Mouse (Mus musculus) megakaryocyte, embryonic 14.5 days (primary cell): ENCODE data around the gene Ampd1. TPM values are rescaled to one million over a fixed set of nuclear protein-coding genes. Genes with fewer than 3 reads are reported as not detected.
A peak's percentile ranks its signal among the peaks of the same experiment; 100 is the strongest.
"Not testable (repeated sequence)": the region's sequence is repeated elsewhere in the genome, so short reads cannot be mapped to it uniquely, and the experiment has no call there.

ENCODE experiments used
- H3K27me3 ChIP-seq: replicated peaks from 2 replicates; pipeline ENCODE3; 2012; ENCODE audit warnings: inconsistent platforms
- H3K36me3 ChIP-seq: replicated peaks from 2 replicates; pipeline ENCODE3; 2012; ENCODE audit warnings: low read length, inconsistent platforms, mixed read lengths
- H3K4me1 ChIP-seq: 2 replicates; pipeline ENCODE4 v1.6.1; 2012; ENCODE audit warnings: inconsistent platforms
- H3K4me3 ChIP-seq: replicated peaks from 2 replicates; pipeline ENCODE3; 2012; ENCODE audit warnings: moderate library complexity, mild to moderate bottlenecking, inconsistent platforms
- H3K9me3 ChIP-seq: 2 replicates; pipeline ENCODE4 v1.6.1; 2012; ENCODE audit warnings: inconsistent platforms
- FLI1 ChIP-seq: IDR thresholded peaks from 2 replicates; pipeline ENCODE4 v1.6.1; 2012; ENCODE audit warnings: low read length, inconsistent platforms, mixed read lengths
- GATA1 ChIP-seq: IDR thresholded peaks from 3 replicates; pipeline ENCODE4 v1.6.1; 2012; ENCODE audit warnings: mixed read lengths, low read length, inconsistent platforms, borderline replicate concordance
- polyA plus RNA-seq: library from polyadenylated mRNA; stranded (reverse); fragments of >175 nt; gene quantifications from 2 replicates; pipeline ENCODE4 v1.2.3, GENCODE M21; 2012; ENCODE audit warnings: low replicate concordance; ENCODE audit not compliant: insufficient read depth

Ampd1 gene
- polyA plus RNA-seq, 1 experiment = not detected

DNA sequence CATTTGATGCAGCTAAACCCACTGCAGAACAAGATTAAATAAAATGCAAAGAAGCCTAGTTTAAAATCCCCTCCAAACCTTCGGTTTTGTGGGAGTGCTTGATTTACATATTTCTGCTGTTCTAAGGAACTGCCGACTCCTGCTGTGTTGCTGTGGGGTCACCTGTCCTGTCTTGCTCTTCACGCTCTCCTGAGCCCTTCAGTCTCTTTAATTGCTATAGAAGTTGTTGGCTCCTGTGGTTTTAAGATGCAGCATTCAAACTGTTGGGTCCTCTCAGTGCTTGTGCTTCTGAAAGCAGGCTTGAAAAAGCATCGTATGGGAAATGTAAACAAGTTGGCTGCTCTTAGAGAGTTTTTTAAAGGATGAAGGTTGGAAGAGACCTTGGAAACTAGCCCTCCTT is 54.4 kb downstream of the Ampd1 start:
- TF ChIP-seq GATA1 (no peak), FLI1 (no peak)
- no peaks in the 10 kb centered on the region for H3K27me3 ChIP-seq
- H3K36me3 ChIP-seq = peaks cover 58% of the 10 kb centered on the region
- no peaks in the 10 kb centered on the region for H3K9me3 ChIP-seq
- peaks cover 97% of the 10 kb centered on the region for H3K4me1 ChIP-seq
- H3K4me3 ChIP-seq = no peak overlapping the region

DNA sequence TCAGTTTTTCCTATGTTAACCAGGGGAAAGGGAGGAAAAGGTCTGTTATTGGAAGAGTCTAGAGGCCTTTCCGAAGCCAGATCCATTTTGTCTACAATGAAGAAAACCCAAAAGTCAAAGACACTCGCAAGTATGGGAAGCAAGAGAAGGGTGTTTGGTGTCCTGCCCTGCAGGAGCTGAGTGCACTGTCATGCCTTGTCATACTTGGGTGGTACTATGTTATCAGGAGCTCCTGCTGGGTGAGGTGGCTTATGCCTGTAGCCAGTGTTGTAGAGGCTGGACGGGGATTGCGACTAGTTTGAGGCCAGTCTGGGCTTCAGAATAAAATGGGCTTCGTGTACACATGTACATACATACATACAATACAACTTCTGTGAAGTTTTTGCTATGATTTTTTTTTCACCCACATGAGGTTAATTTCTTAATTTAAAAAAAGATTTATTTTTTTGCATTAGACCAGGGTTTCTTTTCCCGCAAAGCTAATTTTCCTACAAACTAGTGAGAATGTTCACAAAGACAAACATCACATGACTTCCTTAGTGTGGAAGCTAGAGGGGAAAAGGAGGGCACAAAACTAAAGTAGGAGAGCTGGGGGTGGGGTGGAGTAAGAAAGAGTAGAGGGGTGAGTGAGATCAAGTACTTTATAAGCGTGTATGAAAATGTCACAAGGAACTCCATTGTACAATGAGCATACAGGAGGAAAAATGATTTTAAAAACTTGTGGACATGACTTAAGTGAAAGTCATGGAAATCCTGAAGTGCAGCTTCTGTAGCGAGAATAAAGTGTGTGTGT is 55.7 kb downstream of the Ampd1 start:
- peaks cover 63% of the 10 kb centered on the region for H3K36me3 ChIP-seq
- peak overlapping the region; percentile 89 for H3K4me3 ChIP-seq
- TF ChIP-seq GATA1 (peak; percentile 69; the same call in 1 of the 3 replicates), FLI1 (no peak)
- H3K27me3 ChIP-seq = no peaks in the 10 kb centered on the region
- peaks cover 90% of the 10 kb centered on the region for H3K4me1 ChIP-seq
- H3K9me3 ChIP-seq = no peaks in the 10 kb centered on the region

- Histone ChIP-seq H3K36me3 (peaks cover 60% of the 10 kb centered on the region), H3K9me3 (no peaks in the 10 kb centered on the region), H3K4me3 (peak overlapping the region; percentile 89), H3K27me3 (no peaks in the 10 kb centered on the region), H3K4me1 (peaks cover 83% of the 10 kb centered on the region)
- TF ChIP-seq GATA1 (peak; percentile 93), FLI1 (peak; percentile 83)
Measured at GRCm38 (mm10) chr3:103130236-103130751, 56.5 kb downstream of the Ampd1 start.

DNA sequence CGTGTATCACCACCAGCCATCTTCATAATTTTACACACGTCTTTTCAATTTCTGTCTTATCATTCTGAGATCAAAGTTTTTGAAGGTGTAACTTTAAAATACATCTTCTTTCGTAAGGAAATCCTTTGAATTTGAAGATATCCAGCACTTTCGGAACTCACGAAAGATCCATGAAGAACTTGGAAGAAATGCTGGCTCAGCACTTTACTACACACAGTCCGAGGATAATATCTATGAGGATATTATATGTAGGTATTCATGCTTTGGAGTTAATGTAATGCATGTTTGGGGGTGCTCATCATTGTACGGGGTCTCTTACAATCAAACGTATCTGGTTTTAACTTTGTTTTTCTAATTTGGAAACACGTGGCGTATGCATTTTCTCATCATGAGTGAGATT is 59.3 kb downstream of the Ampd1 start:
- Histone ChIP-seq H3K27me3 (no peaks in the 10 kb centered on the region), H3K4me1 (peaks cover 78% of the 10 kb centered on the region), H3K36me3 (peaks cover 62% of the 10 kb centered on the region), H3K9me3 (no peaks in the 10 kb centered on the region), H3K4me3 (no peak overlapping the region)
- no peak for TF ChIP-seq FLI1
- TF ChIP-seq GATA1 = no peak

DNA sequence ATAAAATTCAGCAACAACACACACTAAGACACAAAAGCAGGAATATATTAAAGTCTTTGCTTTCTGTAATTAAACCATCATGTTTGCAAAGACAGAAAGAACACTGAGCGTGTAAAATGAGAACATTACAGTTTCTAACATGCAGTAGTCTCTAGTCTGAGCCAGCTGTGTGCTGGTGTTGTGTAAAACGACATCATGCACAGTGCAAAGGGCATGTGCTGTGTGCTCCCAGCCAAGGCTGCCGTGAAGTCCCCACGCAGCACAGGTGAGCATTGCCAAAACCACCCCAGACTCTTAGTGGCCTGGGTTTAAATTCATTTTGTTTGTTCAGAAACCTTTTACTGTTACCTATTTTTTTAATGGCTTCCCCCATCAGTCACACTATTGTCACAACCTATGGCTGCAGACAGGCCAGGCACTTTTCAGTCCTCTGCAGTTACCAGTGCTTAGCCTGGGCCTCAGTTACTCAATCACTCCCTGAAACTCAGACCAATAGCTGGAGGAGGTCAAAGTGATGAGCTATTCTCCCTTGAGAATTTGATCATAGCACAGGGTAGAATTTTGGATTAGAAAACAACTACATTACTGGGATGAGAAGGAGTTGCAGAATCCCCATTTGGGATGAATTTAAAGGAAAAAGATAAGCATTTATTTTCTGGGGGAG is 62.7 kb downstream of the Ampd1 start:
- TF ChIP-seq FLI1 (no peak), GATA1 (no peak)
- peaks cover 74% of the 10 kb centered on the region for H3K4me1 ChIP-seq
- no peak overlapping the region for H3K4me3 ChIP-seq
- no peaks in the 10 kb centered on the region for H3K27me3 ChIP-seq
- H3K9me3 ChIP-seq = no peaks in the 10 kb centered on the region
- peaks cover 81% of the 10 kb centered on the region for H3K36me3 ChIP-seq

- peak overlapping the region; percentile 87 for H3K4me3 ChIP-seq
Measured at GRCm38 (mm10) chr3:103139047-103139446, 65.2 kb downstream of the Ampd1 start.

DNA sequence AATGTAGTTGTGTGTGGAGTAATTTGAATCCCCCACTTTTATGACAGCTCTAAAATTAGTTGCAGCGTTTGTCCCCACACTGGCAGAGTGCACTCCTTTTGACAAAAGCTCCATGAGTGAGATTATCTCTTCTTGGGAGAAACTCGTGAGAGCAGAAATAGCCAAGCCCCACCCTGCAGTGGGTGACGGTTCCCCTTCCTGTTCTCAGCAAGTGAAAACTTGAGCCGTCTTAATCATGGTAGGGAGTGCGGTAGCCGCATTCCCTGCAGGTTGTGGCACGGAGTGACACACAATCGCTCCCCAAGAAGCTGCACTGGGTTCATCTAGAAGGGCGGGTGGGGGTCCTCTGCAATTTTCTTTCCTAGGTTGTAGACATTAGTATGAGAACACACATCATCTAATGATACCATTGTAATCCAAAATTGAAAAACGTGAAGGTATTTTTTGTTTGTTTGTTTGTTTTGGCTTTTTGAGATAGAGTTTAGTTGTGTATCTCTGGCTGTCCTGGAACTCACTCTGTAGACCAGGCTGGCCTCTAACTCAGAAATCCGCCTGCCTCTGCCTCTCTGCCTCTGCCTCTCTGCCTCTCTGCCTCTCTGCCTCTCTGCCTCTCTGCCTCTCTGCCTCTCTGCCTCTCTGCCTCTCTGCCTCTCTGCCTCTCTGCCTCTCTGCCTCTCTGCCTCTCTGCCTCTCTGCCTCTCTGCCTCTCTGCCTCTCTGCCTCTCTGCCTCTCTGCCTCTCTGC is 66.5 kb downstream of the Ampd1 start:
- not testable (repeated sequence) for H3K27me3 ChIP-seq, H3K9me3 ChIP-seq
- H3K4me3 ChIP-seq = peak overlapping the region; percentile 87
- peaks cover 84% of the 10 kb centered on the region for H3K36me3 ChIP-seq
- H3K4me1 ChIP-seq = peaks cover 77% of the 10 kb centered on the region

More at GRCm38 (mm10) chr3:103139047-103139446, 65.2 kb downstream of the Ampd1 start:
- Histone ChIP-seq H3K36me3 (peaks cover 79% of the 10 kb centered on the region), H3K9me3 (no peaks in the 10 kb centered on the region), H3K4me1 (peaks cover 72% of the 10 kb centered on the region), H3K27me3 (no peaks in the 10 kb centered on the region)
- no peak for TF ChIP-seq GATA1
- TF ChIP-seq FLI1 = no peak

DNA sequence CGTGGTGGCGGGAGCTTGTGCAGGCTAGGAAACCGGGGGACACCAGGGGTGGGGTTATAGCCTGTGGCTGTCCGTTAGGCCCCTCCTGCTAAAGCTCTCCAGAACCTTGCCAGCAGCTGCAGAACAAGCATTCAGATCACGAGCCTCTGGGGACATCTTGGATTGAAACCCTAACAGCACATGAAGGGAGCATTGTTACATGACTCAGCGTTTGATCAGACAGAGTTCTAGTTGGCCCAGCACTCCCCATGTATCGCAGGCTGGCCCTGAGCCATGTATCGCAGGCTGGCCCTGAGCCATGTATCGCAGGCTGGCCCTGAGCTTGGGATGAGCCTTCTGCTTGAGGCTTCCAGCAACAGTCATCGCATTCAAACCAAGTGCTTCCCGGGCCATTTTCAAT is 67.5 kb downstream of the Ampd1 start:
- peak overlapping the region; percentile 65 for H3K4me3 ChIP-seq
- H3K36me3 ChIP-seq = peaks cover 89% of the 10 kb centered on the region
- no peaks in the 10 kb centered on the region for H3K27me3 ChIP-seq
- TF ChIP-seq FLI1 = no peak
- peaks cover 81% of the 10 kb centered on the region for H3K4me1 ChIP-seq
- H3K9me3 ChIP-seq = no peaks in the 10 kb centered on the region

- peaks cover 81% of the 10 kb centered on the region for H3K4me1 ChIP-seq
- H3K9me3 ChIP-seq = no peaks in the 10 kb centered on the region
- H3K4me3 ChIP-seq = no peak overlapping the region
- TF ChIP-seq FLI1 = no peak
- TF ChIP-seq GATA1 = no peak
- H3K27me3 ChIP-seq = no peaks in the 10 kb centered on the region
- peaks cover 89% of the 10 kb centered on the region for H3K36me3 ChIP-seq
Measured at GRCm38 (mm10) chr3:103142366-103142765, 68.6 kb downstream of the Ampd1 start.
